Mouse (Mus musculus): ENCODE measurements at regions not wholly inside any gene's neighbourhood (a gene's known extent, or its start where the extent isn't known, plus 50 kb on each side); places are given as distances from the start of the nearest gene placed in this dataset.

- TF ChIP-seq POLR2A (IDR thresholded peaks at IDR 0.05; ENCODE audit: control insufficient read depth, extremely low read depth, insufficient read depth, low read length, poor library complexity) (no peak), CTCF (IDR thresholded peaks at IDR 0.05; ENCODE audit: borderline replicate concordance, control insufficient read depth, extremely low read depth, insufficient read depth, low read length, poor library complexity) (no peak)
- Histone ChIP-seq H3K27ac (ENCODE audit: control insufficient read depth, insufficient read depth, low read length) (no peak overlapping the region), H3K4me3 (ENCODE audit: control insufficient read depth, insufficient read depth, low read length) (no peak overlapping the region), H3K4me1 (replicated peaks; ENCODE audit: control insufficient read depth, insufficient read depth, low read length) (no peaks in the 10 kb centered on the region), H3K36me3 (ENCODE audit: control insufficient read depth, insufficient read depth, low read length) (no peaks in the 10 kb centered on the region), H3K27me3 (ENCODE audit: control insufficient read depth, insufficient read depth, low read length) (peaks cover 5% of the 10 kb centered on the region; the same call in 1 of the 2 replicates)
- no peak for DNase-seq
- WGBS, result 33% methylated on average over 8 of the region's 8 CpGs
These were observed 183.7 kb downstream of the Bmp7 start for GRCm38 (mm10) chr2:172756472-172756860.

GRCm38 (mm10) chr2:172758497-172758896 is 181.6 kb downstream of the Bmp7 start:
- Histone ChIP-seq H3K27ac (ENCODE audit: control insufficient read depth, insufficient read depth, low read length) (no peak overlapping the region), H3K4me1 (replicated peaks; ENCODE audit: control insufficient read depth, insufficient read depth, low read length) (no peaks in the 10 kb centered on the region), H3K36me3 (ENCODE audit: control insufficient read depth, insufficient read depth, low read length) (no peaks in the 10 kb centered on the region), H3K27me3 (ENCODE audit: control insufficient read depth, insufficient read depth, low read length) (peaks cover 5% of the 10 kb centered on the region; the same call in 1 of the 2 replicates), H3K4me3 (ENCODE audit: control insufficient read depth, insufficient read depth, low read length) (no peak overlapping the region)
- no peak for DNase-seq
- 13% methylated on average over 9 of the region's 9 CpGs for WGBS
- TF ChIP-seq CTCF (IDR thresholded peaks at IDR 0.05; ENCODE audit: borderline replicate concordance, control insufficient read depth, extremely low read depth, insufficient read depth, low read length, poor library complexity) (no peak), POLR2A (IDR thresholded peaks at IDR 0.05; ENCODE audit: control insufficient read depth, extremely low read depth, insufficient read depth, low read length, poor library complexity) (no peak)

DNA sequence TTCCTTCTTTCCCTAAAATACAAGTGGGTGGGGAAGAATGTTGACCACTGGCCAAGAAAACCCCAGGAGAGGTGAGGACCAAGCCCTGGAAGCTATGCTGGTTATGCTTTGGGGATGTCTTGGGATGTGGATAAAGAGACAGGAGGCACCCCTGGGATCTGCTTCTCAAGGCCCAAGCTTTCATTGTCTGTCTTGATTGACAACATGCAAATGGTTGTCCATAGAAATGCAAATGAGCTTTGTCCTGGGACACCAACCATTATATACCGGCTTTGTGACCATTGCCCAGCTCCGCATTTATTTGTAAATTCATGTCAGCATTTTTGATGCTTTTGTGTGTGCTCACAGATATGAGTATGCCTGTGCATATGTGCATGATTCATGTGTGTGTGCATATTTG is 174.9 kb downstream of the Bmp7 start:
- no peaks in the 10 kb centered on the region for H3K36me3 ChIP-seq (ENCODE audit: control insufficient read depth, insufficient read depth, low read length)
- H3K4me1 ChIP-seq (replicated peaks; ENCODE audit: control insufficient read depth, insufficient read depth, low read length), result no peaks in the 10 kb centered on the region
- no peaks in the 10 kb centered on the region for H3K27me3 ChIP-seq (ENCODE audit: control insufficient read depth, insufficient read depth, low read length)
- 96% methylated on average over 2 of the region's 2 CpGs for WGBS
- H3K27ac ChIP-seq (ENCODE audit: control insufficient read depth, insufficient read depth, low read length), result no peak overlapping the region
- H3K4me3 ChIP-seq (ENCODE audit: control insufficient read depth, insufficient read depth, low read length), result no peak overlapping the region
- no peak for DNase-seq
- TF ChIP-seq POLR2A (IDR thresholded peaks at IDR 0.05; ENCODE audit: control insufficient read depth, extremely low read depth, insufficient read depth, low read length, poor library complexity) (no peak), CTCF (IDR thresholded peaks at IDR 0.05; ENCODE audit: borderline replicate concordance, control insufficient read depth, extremely low read depth, insufficient read depth, low read length, poor library complexity) (no peak)

DNA sequence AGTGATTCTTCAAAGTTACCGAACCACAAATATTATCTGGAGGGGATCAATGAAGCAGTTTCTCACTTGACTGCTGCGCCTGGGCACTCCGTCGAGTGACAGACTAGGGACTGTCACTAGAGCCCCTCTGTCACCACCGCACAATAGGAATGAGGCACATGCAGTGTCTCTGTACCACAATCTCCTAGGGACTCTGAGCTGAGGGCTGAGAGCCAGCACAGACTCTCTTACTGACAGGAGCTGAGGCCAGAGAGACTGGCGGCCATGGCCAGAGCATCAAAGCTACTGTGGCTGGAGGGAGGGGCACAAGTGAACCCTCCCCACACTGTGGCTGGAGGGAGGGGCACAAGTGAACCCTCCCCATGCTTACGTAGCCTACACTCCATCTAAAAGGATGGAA is 173.7 kb downstream of the Bmp7 start:
- WGBS, result 73% methylated on average over 7 of the region's 7 CpGs
- H3K27ac ChIP-seq (ENCODE audit: control insufficient read depth, insufficient read depth, low read length), result no peak overlapping the region
- no peaks in the 10 kb centered on the region for H3K36me3 ChIP-seq (ENCODE audit: control insufficient read depth, insufficient read depth, low read length)
- H3K27me3 ChIP-seq (ENCODE audit: control insufficient read depth, insufficient read depth, low read length), result no peaks in the 10 kb centered on the region
- DNase-seq, result no peak
- no peak overlapping the region for H3K4me3 ChIP-seq (ENCODE audit: control insufficient read depth, insufficient read depth, low read length)
- H3K4me1 ChIP-seq (replicated peaks; ENCODE audit: control insufficient read depth, insufficient read depth, low read length), result no peaks in the 10 kb centered on the region
- TF ChIP-seq POLR2A (IDR thresholded peaks at IDR 0.05; ENCODE audit: control insufficient read depth, extremely low read depth, insufficient read depth, low read length, poor library complexity) (no peak), CTCF (IDR thresholded peaks at IDR 0.05; ENCODE audit: borderline replicate concordance, control insufficient read depth, extremely low read depth, insufficient read depth, low read length, poor library complexity) (no peak)

GRCm38 (mm10) chr2:172768756-172769155 is 171.4 kb downstream of the Bmp7 start:
- TF ChIP-seq POLR2A (IDR thresholded peaks at IDR 0.05; ENCODE audit: control insufficient read depth, extremely low read depth, insufficient read depth, low read length, poor library complexity) (no peak), CTCF (IDR thresholded peaks at IDR 0.05; ENCODE audit: borderline replicate concordance, control insufficient read depth, extremely low read depth, insufficient read depth, low read length, poor library complexity) (no peak)
- 88% methylated on average over 8 of the region's 8 CpGs for WGBS
- Histone ChIP-seq H3K4me3 (ENCODE audit: control insufficient read depth, insufficient read depth, low read length) (no peak overlapping the region), H3K27ac (ENCODE audit: control insufficient read depth, insufficient read depth, low read length) (no peak overlapping the region), H3K36me3 (ENCODE audit: control insufficient read depth, insufficient read depth, low read length) (no peaks in the 10 kb centered on the region), H3K27me3 (ENCODE audit: control insufficient read depth, insufficient read depth, low read length) (no peaks in the 10 kb centered on the region), H3K4me1 (replicated peaks; ENCODE audit: control insufficient read depth, insufficient read depth, low read length) (no peaks in the 10 kb centered on the region)
- DNase-seq, result no peak

DNA sequence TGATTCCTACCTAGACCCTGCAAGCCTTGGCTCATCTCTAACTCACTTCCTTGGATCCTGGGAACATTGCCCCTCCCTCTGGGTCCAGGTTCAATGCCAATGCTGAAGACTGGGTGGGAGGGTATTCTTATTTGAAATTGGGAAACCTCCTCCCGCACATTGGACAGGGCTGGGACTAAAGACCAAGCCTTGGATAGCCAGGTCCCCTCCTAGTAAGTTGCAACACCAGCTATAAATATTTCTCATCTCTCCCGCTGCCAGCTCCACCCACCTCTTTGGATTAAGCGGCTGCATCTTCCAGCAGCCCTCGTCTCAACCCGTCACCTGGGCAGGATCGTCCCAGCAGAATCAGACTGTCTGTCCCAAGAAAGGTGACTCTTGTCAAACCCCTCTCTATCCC is 170.1 kb downstream of the Bmp7 start:
- no peak for DNase-seq
- TF ChIP-seq POLR2A (IDR thresholded peaks at IDR 0.05; ENCODE audit: control insufficient read depth, extremely low read depth, insufficient read depth, low read length, poor library complexity), result no peak
- no peaks in the 10 kb centered on the region for H3K36me3 ChIP-seq (ENCODE audit: control insufficient read depth, insufficient read depth, low read length)
- no peaks in the 10 kb centered on the region for H3K27me3 ChIP-seq (ENCODE audit: control insufficient read depth, insufficient read depth, low read length)
- H3K27ac ChIP-seq (ENCODE audit: control insufficient read depth, insufficient read depth, low read length), result no peak overlapping the region
- no peak overlapping the region for H3K4me3 ChIP-seq (ENCODE audit: control insufficient read depth, insufficient read depth, low read length)
- no peaks in the 10 kb centered on the region for H3K4me1 ChIP-seq (replicated peaks; ENCODE audit: control insufficient read depth, insufficient read depth, low read length)
- 80% methylated on average over 6 of the region's 6 CpGs for WGBS

- no peaks in the 10 kb centered on the region for H3K27me3 ChIP-seq (ENCODE audit: control insufficient read depth, insufficient read depth, low read length)
- no peak for DNase-seq
- WGBS, result 86% methylated on average over 14 of the region's 14 CpGs
- TF ChIP-seq POLR2A (IDR thresholded peaks at IDR 0.05; ENCODE audit: control insufficient read depth, extremely low read depth, insufficient read depth, low read length, poor library complexity) (no peak), CTCF (IDR thresholded peaks at IDR 0.05; ENCODE audit: borderline replicate concordance, control insufficient read depth, extremely low read depth, insufficient read depth, low read length, poor library complexity) (no peak)
- no peaks in the 10 kb centered on the region for H3K4me1 ChIP-seq (replicated peaks; ENCODE audit: control insufficient read depth, insufficient read depth, low read length)
- H3K4me3 ChIP-seq (ENCODE audit: control insufficient read depth, insufficient read depth, low read length), result no peak overlapping the region
- no peak overlapping the region for H3K27ac ChIP-seq (ENCODE audit: control insufficient read depth, insufficient read depth, low read length)
- H3K36me3 ChIP-seq (ENCODE audit: control insufficient read depth, insufficient read depth, low read length), result no peaks in the 10 kb centered on the region
These were observed 169.5 kb downstream of the Bmp7 start for GRCm38 (mm10) chr2:172770606-172771005.
